Mouse (Mus musculus) brain, embryonic 14.5 days (tissue): ENCODE results near the gene Pacrg.

ENCODE experiments used
- CTCF ChIP-seq: fragments of 200-500 bp; IDR thresholded peaks from 2 replicates; pipeline ENCODE4 v1.5.1; 2012; ENCODE audit warnings: inconsistent platforms, mild to moderate bottlenecking, moderate library complexity, borderline replicate concordance; ENCODE audit not compliant: insufficient read depth, insufficient read length; ENCODE audit errors: extremely low read depth
- POLR2A ChIP-seq: fragments of 200-500 bp; IDR thresholded peaks from 2 replicates; pipeline ENCODE4 v1.6.1; 2012; ENCODE audit warnings: mild to moderate bottlenecking, inconsistent platforms, borderline replicate concordance; ENCODE audit not compliant: poor library complexity, insufficient read depth, insufficient read length, severe bottlenecking; ENCODE audit errors: extremely low read depth

GRCm38 (mm10) chr17:10633769-10634168 is 206.3 kb downstream of the Pacrg start:
- no peak for TF ChIP-seq CTCF
- no peak for TF ChIP-seq POLR2A
